Mouse (Mus musculus): ENCODE results near the gene Gdf2. TPM values are rescaled to one million over a fixed set of nuclear protein-coding genes. Genes with fewer than 3 reads are reported as not detected.

The Gdf2 gene
- polyA plus RNA-seq (2017; shearing (Covaris generic)): not detected

GRCm38 (mm10) chr14:33940739-33941138 is at the start of gene Gdf2:
Gene Gdf2, plus strand, starts transcription at chr14:33941039.

GRCm38 (mm10) chr14:33923168-33924070 is 17.4 kb upstream of the Gdf2 start, which contains the start of gene Gdf10:
Gene Gdf10, plus strand, starts transcription at chr14:33923587.

GRCm38 (mm10) chr14:33953761-33954160 is 12.9 kb downstream of the Gdf2 start, which contains the start of gene Rbp3:
Gene Rbp3, plus strand, starts transcription at chr14:33954003.

GRCm38 (mm10) chr14:33978604-33979059 is 37.8 kb downstream of the Gdf2 start, which contains the start of gene Zfp488:
Gene Zfp488, minus strand, starts transcription at chr14:33978764.

Other genes with a start within 250 kb of the Gdf2 start
- under 1 TPM in 1 of 2 experiments, not detected in 1; 0.06 TPM for gene Gdf10, start 17.5 kb upstream of the Gdf2 start, polyA plus RNA-seq (2017; shearing (Covaris generic))
- gene Rbp3, start 13.0 kb downstream of the Gdf2 start, polyA plus RNA-seq (2017; shearing (Covaris generic)): not detected
- gene Zfp488, start 37.7 kb downstream of the Gdf2 start, polyA plus RNA-seq (2017; shearing (Covaris generic)): not detected
- under 1 TPM in 1 of 2 experiments, not detected in 1; 0.23 TPM for gene Gm30083, start 74.1 kb downstream of the Gdf2 start, polyA plus RNA-seq (2017; shearing (Covaris generic))
- under 1 TPM in 1 of 2 experiments, not detected in 1; 0.17 TPM for gene Gm5460, start 75.7 kb downstream of the Gdf2 start, polyA plus RNA-seq (2017; shearing (Covaris generic))
- not detected for gene Antxrl, start 111.7 kb downstream of the Gdf2 start, polyA plus RNA-seq (2017; shearing (Covaris generic))
- under 1 TPM in 1 of 2 experiments, not detected in 1; 0.09 TPM for gene Anxa8, start 144.9 kb downstream of the Gdf2 start, polyA plus RNA-seq (2017; shearing (Covaris generic))
- gene A630023A22Rik, start 161.7 kb downstream of the Gdf2 start, polyA plus RNA-seq (2017; shearing (Covaris generic)): not detected
- gene Npy4r, start 211.4 kb downstream of the Gdf2 start, polyA plus RNA-seq (2017; shearing (Covaris generic)): not detected